Mouse (Mus musculus) hindbrain, embryonic 14.5 days (tissue): ENCODE data around the gene Akr1c19. TPM values are rescaled to one million over a fixed set of nuclear protein-coding genes. Genes with fewer than 3 reads are reported as not detected.
"Not testable (repeated sequence)": the region's sequence is repeated elsewhere in the genome, so short reads cannot be mapped to it uniquely, and the experiment has no call there.

Source experiments
- ATAC-seq: fragments of 200-750 bp; cut with Nextera tagmentation; 2 replicates; pipeline ENCODE4 v1.8.0; 2017; ENCODE audit warnings: moderate number of reproducible peaks, mild to moderate bottlenecking, moderate TSS enrichment, moderate library complexity; ENCODE audit not compliant: low FRiP score
- DNase-seq: peaks from one replicate; pipeline ENCODE4 v3.0.0-alpha.2; 2015; ENCODE audit warnings: low spot score
- H3K27ac ChIP-seq: fragments of 300-500 bp; sonication (generic); 2 replicates; pipeline ENCODE4 v1.5.1; 2014; ENCODE audit warnings: mild to moderate bottlenecking, moderate library complexity
- H3K27me3 ChIP-seq: fragments of 300-500 bp; sonication (generic); 2 replicates; pipeline ENCODE4 v1.6.1; 2014; ENCODE audit warnings: mild to moderate bottlenecking, low read length, mixed read lengths; ENCODE audit not compliant: control insufficient read depth, insufficient read depth
- H3K36me3 ChIP-seq: fragments of 300-500 bp; sonication (generic); replicated peaks from 2 replicates; pipeline ENCODE4 v1.6.1; 2014; ENCODE audit not compliant: control insufficient read depth, insufficient read depth
- H3K4me1 ChIP-seq: fragments of 300-500 bp; sonication (generic); replicated peaks from 2 replicates; pipeline ENCODE4 v1.6.1; 2014; ENCODE audit warnings: antibody characterized with exemption, low read length, mixed read lengths; ENCODE audit not compliant: control insufficient read depth, insufficient read depth
- H3K4me2 ChIP-seq: fragments of 300-500 bp; sonication (generic); replicated peaks from 2 replicates; pipeline ENCODE4 v1.6.1; 2014; ENCODE audit warnings: mild to moderate bottlenecking, moderate library complexity
- H3K4me3 ChIP-seq: fragments of 300-500 bp; sonication (generic); replicated peaks from 2 replicates; pipeline ENCODE4 v1.5.1; 2014; ENCODE audit warnings: mild to moderate bottlenecking, low read length
- H3K9ac ChIP-seq: fragments of 300-500 bp; sonication (generic); 2 replicates; pipeline ENCODE4 v1.6.1; 2014
- H3K9me3 ChIP-seq: fragments of 300-500 bp; sonication (generic); 2 replicates; pipeline ENCODE4 v1.6.1; 2016; ENCODE audit warnings: low read length; ENCODE audit not compliant: control insufficient read depth
- WGBS: fragments of 180-500 bp; shearing (Covaris S2); extraction: QIAGEN DNeasy Blood & Tissue Kit; methylation state at CpG from one replicate; pipeline ENCODE4 v1.1.7; 2014; 5-methylcytosine and 5-hydroxymethylcytosine counted together
- polyA plus RNA-seq: library from polyadenylated mRNA; unstranded; fragments of >200 nt; fragmentation: Nextera tagmentation; extraction: Ambion mirVana; gene quantifications from 2 replicates; pipeline ENCODE4 v1.2.1, GENCODE M21; 2014

The Akr1c19 gene
- polyA plus RNA-seq, 1 experiment from 2014 or later, result 7.3 TPM

DNA sequence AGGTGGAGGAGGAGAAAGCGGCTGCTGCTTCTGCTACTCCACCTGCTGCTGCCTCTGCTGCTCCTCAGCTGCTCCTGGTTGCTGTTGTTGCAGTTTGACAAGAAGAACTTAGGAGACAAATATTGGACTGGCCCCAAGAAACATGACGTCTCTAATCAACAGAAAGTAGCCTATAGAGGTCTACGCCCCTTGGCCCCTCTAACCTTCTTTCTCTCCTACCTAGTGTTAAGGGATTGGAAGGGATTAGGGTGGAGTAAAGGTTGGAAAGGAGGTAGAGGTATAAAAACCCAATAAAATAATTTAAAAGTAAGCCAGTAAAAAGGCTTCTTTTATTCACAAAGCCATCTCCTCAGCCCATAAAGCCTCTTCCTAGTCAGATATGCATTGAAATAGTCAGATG lies 36.1 kb downstream of the Akr1c19 start:
- ATAC-seq, result no peak
- no peak overlapping the region for H3K4me2 ChIP-seq
- no peak overlapping the region for H3K4me3 ChIP-seq
- H3K36me3 ChIP-seq, result no peaks in the 10 kb centered on the region
- no peaks in the 10 kb centered on the region for H3K27me3 ChIP-seq
- no peak for DNase-seq
- no peaks in the 10 kb centered on the region for H3K4me1 ChIP-seq
- H3K27ac ChIP-seq, result no peak overlapping the region
- no peak overlapping the region for H3K9ac ChIP-seq
- WGBS, result 95% methylated on average over 3 of the region's 3 CpGs
- H3K9me3 ChIP-seq, result no peaks in the 10 kb centered on the region

- no peaks in the 10 kb centered on the region for H3K36me3 ChIP-seq
- H3K27me3 ChIP-seq, result no peaks in the 10 kb centered on the region
- 87% methylated on average over 2 of the region's 2 CpGs for WGBS
- no peaks in the 10 kb centered on the region for H3K4me1 ChIP-seq
- H3K4me2 ChIP-seq, result no peak overlapping the region
- H3K4me3 ChIP-seq, result no peak overlapping the region
- ATAC-seq (no peak), DNase-seq (no peak)
- H3K9ac ChIP-seq, result no peak overlapping the region
- no peak overlapping the region for H3K27ac ChIP-seq
- H3K9me3 ChIP-seq, result no peaks in the 10 kb centered on the region
These were observed 36.5 kb downstream of the Akr1c19 start for GRCm38 (mm10) chr13:4265047-4265446.

DNA sequence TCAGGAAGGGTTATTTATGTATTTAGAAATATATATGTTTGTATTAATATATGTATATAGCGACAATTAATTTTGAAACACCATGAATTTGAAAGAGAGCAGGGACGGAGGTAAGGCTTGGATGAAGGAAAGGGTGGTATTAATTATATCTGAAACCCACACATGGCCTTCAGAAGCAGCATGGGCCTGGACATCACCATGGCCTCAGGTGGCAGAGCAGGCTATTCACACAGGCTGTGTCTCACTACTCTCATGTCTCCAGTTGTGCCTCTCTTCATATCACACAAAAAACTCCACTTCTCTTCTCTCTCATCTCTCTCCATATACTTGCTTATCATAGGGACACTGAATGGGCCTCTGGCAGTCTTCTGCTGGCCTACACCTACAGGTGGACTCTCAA lies 37.0 kb downstream of the Akr1c19 start:
- not testable (repeated sequence) for H3K36me3 ChIP-seq, H3K27me3 ChIP-seq, DNase-seq, ATAC-seq, H3K4me3 ChIP-seq, H3K4me1 ChIP-seq, H3K4me2 ChIP-seq, H3K9me3 ChIP-seq, H3K27ac ChIP-seq, H3K9ac ChIP-seq
- 91% methylated on average over 2 of the region's 2 CpGs for WGBS

DNA sequence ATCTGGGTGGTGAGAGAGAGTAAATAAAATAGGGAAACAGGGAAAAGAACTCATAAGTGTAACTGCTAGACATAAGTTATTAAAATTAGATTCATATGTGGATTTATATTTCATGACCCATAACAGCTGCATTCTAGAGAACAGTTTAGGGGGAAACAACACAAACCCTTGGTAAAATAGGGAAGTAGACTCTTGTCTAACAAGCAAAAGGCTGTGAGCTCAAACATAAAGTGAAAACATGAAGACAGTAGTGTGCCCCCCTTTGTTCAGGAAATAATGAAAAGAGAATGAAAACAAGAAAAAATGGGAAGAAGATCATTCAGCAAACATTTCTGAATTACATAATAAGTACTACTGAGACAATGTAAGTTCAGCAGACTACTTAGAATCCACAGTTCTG lies 42.4 kb downstream of the Akr1c19 start:
- ATAC-seq (no peak), DNase-seq (no peak)
- Histone ChIP-seq H3K4me3 (no peak overlapping the region), H3K9me3 (no peaks in the 10 kb centered on the region), H3K4me1 (no peaks in the 10 kb centered on the region), H3K4me2 (no peak overlapping the region), H3K27me3 (no peaks in the 10 kb centered on the region), H3K36me3 (no peaks in the 10 kb centered on the region), H3K27ac (no peak overlapping the region), H3K9ac (no peak overlapping the region)

DNA sequence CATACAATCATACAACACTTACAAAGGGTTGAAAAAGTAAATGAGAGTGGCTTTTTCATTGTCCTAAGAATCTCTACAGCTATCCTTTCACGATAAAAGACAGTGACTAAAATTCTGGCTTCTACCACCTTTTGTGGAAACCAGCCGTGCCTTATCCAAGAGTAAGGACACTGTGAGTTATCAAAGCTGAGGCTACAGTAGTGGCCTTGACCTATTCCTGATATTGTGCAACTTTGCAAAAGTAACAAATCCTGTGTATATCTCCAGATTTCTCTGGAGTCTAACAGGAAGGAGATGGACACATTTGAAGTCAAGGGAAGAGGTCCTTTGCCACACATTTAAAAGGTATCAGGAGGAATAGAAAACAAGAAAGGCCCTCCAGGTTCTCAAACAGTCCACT lies 49.0 kb downstream of the Akr1c19 start:
- WGBS, result 93% methylated on average over 2 of the region's 2 CpGs
- Histone ChIP-seq H3K27ac (no peak overlapping the region), H3K4me1 (no peaks in the 10 kb centered on the region)

DNA sequence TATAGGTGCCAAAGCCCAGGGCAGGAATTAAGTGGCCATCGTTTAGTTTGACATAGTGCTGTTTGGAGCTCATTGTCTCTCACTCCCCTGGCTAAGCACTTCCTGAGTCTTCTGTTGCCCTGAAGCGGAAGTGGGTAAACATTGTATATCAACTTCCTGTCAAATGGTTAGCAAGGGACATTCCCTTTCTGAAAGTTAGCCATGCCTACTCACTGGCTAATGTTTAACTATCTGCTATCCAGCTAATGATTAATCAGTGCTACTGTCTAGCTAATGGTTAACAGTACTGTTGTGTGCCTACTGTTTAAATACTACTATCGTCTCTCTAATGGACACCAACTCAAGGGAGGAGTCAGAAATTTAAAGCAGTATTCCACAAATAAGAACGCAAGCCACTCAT lies 50.8 kb downstream of the Akr1c19 start, which contains the start of gene Akr1c12:
TSS of gene Akr1c12 (minus strand) at position 150 of the 400 bp plus-strand sequence.
- Histone ChIP-seq H3K4me1 (no peaks in the 10 kb centered on the region), H3K9me3 (no peaks in the 10 kb centered on the region), H3K4me2 (no peak within 1 kb of the TSS), H3K36me3 (no peaks in the 10 kb centered on the region), H3K9ac (no peak within 1 kb of the TSS), H3K27me3 (no peaks in the 10 kb centered on the region), H3K27ac (no peak within 1 kb of the TSS), H3K4me3 (no peak within 1 kb of the TSS)
- DNase-seq (no peak), ATAC-seq (no peak)
- WGBS, result 70% methylated on average over 4 of the region's 4 CpGs

More for the DNA sequence above, 49.0 kb downstream of the Akr1c19 start:
- H3K4me2 ChIP-seq, result no peak overlapping the region
- no peaks in the 10 kb centered on the region for H3K36me3 ChIP-seq
- H3K27me3 ChIP-seq, result no peaks in the 10 kb centered on the region
- H3K4me3 ChIP-seq, result no peak overlapping the region
- DNase-seq, result no peak
- no peaks in the 10 kb centered on the region for H3K9me3 ChIP-seq
- no peak for ATAC-seq
- H3K9ac ChIP-seq, result no peak overlapping the region

DNA sequence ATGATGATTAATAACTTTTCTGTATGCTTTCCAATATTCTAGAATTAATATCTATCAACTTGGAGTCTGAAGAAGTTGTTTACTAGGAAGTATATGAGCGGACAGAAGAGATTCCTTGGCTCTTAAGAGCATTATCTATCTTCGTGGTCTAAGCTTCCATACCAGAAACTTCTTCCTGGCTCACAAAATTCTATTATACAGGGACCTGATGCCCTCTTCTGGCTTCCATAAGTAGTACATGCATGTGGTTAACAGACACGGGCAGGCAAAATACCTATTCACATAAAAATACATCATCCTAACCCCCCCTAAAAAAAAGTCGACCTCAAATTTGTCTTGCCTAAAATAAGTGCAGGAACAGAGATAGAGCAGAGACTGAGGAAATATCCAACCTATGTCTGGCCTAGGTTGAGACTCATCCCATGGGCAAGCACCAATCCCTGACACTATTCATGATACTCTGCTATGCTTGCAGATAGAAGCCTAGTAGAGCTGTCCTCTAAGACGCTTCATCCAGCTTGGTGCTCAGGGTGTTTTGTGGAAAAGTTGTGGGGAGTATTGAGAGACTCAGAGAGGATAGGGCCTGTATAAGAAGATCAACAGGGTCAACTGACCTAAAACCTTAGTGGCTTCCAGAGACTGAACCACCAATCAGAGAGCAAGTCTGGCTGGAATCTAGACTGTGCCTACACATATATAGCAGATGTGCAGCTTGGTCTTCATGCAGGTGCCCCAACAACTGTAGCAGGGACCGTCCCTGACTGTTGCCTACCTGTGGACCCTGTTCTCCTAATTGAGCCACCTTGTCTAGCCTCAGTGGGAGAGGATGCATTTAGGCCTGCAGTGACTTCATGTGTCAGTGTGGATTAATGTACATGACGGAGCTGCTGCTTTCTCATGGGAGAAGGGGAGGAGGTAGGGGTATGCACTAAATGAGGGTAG lies 53.2 kb downstream of the Akr1c19 start:
- peak; percentile 69 for DNase-seq
- Histone ChIP-seq H3K4me2 (no peak overlapping the region), H3K36me3 (no peaks in the 10 kb centered on the region), H3K9ac (no peak overlapping the region), H3K27me3 (no peaks in the 10 kb centered on the region), H3K9me3 (no peaks in the 10 kb centered on the region), H3K4me1 (no peaks in the 10 kb centered on the region), H3K27ac (no peak overlapping the region), H3K4me3 (no peak overlapping the region)
- ATAC-seq, result peak; percentile 80; the same call in 1 of the 2 replicates
- whole genome bisulfite sequencing, result 42% methylated on average over 7 of the region's 7 CpGs

DNA sequence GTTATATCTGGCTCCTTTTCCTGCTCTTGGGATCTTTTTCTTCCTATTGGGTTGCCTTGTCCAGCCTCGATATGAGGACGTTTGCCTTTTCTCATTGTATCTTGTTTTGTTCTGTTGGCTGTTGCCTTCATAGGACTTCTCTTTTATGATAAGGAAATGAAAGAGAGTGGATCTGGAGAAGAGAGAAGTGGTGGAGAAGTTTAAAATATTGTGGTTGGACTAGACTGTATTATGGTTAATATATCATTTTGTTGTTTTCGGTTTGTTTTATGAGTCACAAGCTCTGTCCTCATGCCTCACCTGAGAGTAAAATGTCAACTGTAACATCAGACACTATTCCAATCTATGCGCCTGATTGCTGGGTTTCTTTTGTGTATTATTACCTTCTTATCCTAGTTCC lies 68.5 kb downstream of the Akr1c19 start:
- H3K27ac ChIP-seq, result no peak overlapping the region
- no peaks in the 10 kb centered on the region for H3K27me3 ChIP-seq
- no peaks in the 10 kb centered on the region for H3K36me3 ChIP-seq
- H3K9ac ChIP-seq, result no peak overlapping the region
- no peak overlapping the region for H3K4me3 ChIP-seq
- DNase-seq (no peak), ATAC-seq (no peak)
- no peak overlapping the region for H3K4me2 ChIP-seq
- H3K9me3 ChIP-seq, result no peaks in the 10 kb centered on the region
- 93% methylated on average over 4 of the region's 4 CpGs for WGBS
- no peaks in the 10 kb centered on the region for H3K4me1 ChIP-seq
